Mouse (Mus musculus): Measurements from ENCODE around the gene Nr1d1. TPM values are rescaled to one million over a fixed set of nuclear protein-coding genes. Genes with fewer than 3 reads are reported as not detected.
A peak's percentile ranks its signal among the peaks of the same experiment; 100 is the strongest.

Gene Nr1d1
- polyA plus RNA-seq, 1 experiment from 2014 or later = 2.3 TPM

DNA sequence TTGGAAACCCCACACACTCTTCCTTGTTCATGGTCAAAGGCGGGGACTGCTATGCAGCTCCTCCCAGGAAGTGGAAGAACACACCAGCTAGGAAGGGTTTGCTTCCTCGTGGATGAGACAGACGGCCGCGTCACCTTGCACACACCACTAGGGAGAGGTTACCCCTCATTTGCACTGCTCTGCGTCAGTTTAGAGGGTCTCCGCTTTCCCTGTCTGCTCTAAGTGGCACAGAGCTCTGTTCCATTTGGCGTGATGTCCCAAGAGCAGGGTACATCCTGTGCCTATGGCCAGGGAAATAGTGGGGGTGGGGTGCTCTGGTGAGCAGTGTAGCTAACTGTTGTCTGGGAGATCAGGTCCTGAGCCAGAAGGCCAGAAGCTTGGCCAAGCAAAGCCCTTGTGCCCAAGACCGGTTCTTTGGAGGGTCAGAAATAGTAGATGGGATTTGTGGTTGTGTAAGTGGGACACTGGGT is 20.9 kb downstream of the Nr1d1 start:
- H3K27ac ChIP-seq = peak overlapping the region; percentile 64
- peaks cover 52% of the 10 kb centered on the region for H3K36me3 ChIP-seq
- no peak for ATAC-seq (replicated peaks; ENCODE audit: low FRiP score)
- H3K4me3 ChIP-seq (replicated peaks) = no peak overlapping the region
- H3K4me2 ChIP-seq = 0 out of 2 replicates have a peak overlapping the region, but pooled peaks have one; percentile 9
- peaks cover 64% of the 10 kb centered on the region for H3K4me1 ChIP-seq
- H3K9ac ChIP-seq = no peak overlapping the region
- no peaks in the 10 kb centered on the region for H3K9me3 ChIP-seq (replicated peaks)
- WGBS = 66% methylated on average over 9 of the region's 9 CpGs
- H3K27me3 ChIP-seq = no peaks in the 10 kb centered on the region

DNA sequence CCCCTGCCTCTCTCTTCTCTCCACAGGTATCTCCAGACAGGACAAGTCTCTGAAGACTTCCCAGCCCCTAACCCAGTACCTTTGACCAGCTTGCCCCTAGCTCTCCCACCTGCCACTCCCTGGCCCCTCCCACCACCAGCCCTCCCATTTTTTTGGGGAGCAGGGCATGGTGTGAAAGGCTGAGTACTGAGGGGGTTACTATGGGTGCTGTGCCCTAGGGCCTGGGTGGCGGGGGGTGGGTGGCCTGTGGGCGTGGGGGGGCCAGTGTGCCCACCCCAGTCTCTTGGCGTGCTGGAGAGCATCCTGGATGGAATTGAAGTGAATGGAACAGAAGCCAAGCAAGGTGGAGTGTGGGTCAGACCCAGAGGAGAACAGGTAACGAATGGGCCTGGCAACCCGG is 21.9 kb downstream of the Nr1d1 start:
- H3K4me2 ChIP-seq = no peak overlapping the region

DNA sequence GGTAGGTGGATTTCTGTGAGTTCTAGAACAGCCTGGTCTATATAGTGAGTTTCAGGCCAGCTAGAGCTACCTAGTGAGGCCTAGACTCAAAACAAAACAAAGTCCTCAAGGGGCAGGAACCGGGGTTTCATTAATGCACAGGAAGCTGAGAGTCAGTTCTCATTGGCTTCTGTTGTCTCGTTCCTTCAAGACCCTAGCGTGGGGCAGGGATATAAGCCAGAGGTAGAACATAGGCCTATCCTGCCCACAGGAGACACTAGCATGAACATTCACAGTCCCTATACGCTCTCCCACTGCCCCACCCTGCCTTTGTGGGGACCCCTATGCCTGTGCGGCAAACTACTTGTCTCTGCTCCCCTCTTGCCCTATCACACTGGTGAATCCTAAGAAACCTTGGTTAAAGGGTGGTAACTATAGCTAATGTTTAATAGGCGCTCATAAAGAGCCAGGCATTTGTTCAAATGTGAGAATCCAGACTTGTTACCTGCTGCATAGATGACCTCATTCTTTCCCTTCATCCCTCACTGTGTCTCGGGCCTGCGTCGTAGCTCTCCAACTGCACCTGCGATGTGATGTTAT is 22.5 kb downstream of the Nr1d1 start:
- no peaks in the 10 kb centered on the region for H3K27me3 ChIP-seq
- H3K27ac ChIP-seq = peak overlapping the region; percentile 69
- H3K4me2 ChIP-seq = no peak overlapping the region
- H3K9ac ChIP-seq = 0 out of 2 replicates have a peak overlapping the region, but pooled peaks have one; percentile 2
- H3K9me3 ChIP-seq (replicated peaks) = no peaks in the 10 kb centered on the region
- H3K4me3 ChIP-seq (replicated peaks) = no peak overlapping the region
- peaks cover 39% of the 10 kb centered on the region for H3K36me3 ChIP-seq
- 80% methylated on average over 10 of the region's 10 CpGs for WGBS
- no peak for ATAC-seq (replicated peaks; ENCODE audit: low FRiP score)
- H3K4me1 ChIP-seq = peaks cover 79% of the 10 kb centered on the region

More for the DNA sequence above, 21.9 kb downstream of the Nr1d1 start:
- Histone ChIP-seq H3K36me3 (peaks cover 43% of the 10 kb centered on the region), H3K4me3 (replicated peaks) (no peak overlapping the region), H3K9ac (no peak overlapping the region), H3K27me3 (no peaks in the 10 kb centered on the region), H3K27ac (0 out of 2 replicates have a peak overlapping the region, but pooled peaks have one; percentile 9), H3K4me1 (peaks cover 73% of the 10 kb centered on the region), H3K9me3 (replicated peaks) (no peaks in the 10 kb centered on the region)
- no peak for ATAC-seq (replicated peaks; ENCODE audit: low FRiP score)
- WGBS = 92% methylated on average over 5 of the region's 5 CpGs

DNA sequence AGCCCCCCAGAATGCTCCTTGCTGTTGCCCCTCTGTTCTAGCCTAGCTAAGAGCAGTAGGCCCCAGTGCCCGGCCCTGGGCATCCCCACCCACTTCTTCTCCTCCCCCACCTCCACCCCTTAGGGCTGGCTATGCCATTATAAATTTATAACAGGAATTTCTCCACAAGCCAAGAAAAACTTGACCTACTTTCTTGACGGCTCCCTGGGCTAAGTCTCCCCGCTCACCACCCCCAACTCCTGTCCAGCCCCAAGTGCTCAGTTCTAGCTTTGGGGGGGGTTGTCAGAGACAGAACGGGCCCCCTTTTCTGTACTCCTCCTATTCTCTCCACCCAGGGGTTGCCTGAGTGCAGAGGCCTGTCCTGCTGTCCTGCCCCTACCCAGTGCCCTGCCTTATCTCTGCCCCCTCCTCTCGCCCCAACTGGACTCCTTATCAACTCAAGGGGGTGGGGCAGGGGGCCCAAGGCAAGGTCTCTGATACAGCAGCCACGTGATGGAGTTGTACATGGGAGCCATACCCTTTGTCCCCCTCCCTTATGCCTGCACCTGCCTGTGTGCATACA is 23.8 kb downstream of the Nr1d1 start:
- H3K4me1 ChIP-seq = peaks cover 92% of the 10 kb centered on the region
- WGBS = 27% methylated on average over 6 of the region's 6 CpGs
- peak overlapping the region; percentile 76 for H3K27ac ChIP-seq
- H3K36me3 ChIP-seq = peaks cover 25% of the 10 kb centered on the region
- 0 out of 2 replicates have a peak overlapping the region, but pooled peaks have one; percentile 31 for H3K9ac ChIP-seq
- H3K27me3 ChIP-seq = no peaks in the 10 kb centered on the region
- H3K4me2 ChIP-seq = peak overlapping the region; percentile 35
- no peak overlapping the region for H3K4me3 ChIP-seq (replicated peaks)
- peak; percentile 10; the same call in 1 of the 2 replicates for ATAC-seq (replicated peaks; ENCODE audit: low FRiP score)
- no peaks in the 10 kb centered on the region for H3K9me3 ChIP-seq (replicated peaks)

DNA sequence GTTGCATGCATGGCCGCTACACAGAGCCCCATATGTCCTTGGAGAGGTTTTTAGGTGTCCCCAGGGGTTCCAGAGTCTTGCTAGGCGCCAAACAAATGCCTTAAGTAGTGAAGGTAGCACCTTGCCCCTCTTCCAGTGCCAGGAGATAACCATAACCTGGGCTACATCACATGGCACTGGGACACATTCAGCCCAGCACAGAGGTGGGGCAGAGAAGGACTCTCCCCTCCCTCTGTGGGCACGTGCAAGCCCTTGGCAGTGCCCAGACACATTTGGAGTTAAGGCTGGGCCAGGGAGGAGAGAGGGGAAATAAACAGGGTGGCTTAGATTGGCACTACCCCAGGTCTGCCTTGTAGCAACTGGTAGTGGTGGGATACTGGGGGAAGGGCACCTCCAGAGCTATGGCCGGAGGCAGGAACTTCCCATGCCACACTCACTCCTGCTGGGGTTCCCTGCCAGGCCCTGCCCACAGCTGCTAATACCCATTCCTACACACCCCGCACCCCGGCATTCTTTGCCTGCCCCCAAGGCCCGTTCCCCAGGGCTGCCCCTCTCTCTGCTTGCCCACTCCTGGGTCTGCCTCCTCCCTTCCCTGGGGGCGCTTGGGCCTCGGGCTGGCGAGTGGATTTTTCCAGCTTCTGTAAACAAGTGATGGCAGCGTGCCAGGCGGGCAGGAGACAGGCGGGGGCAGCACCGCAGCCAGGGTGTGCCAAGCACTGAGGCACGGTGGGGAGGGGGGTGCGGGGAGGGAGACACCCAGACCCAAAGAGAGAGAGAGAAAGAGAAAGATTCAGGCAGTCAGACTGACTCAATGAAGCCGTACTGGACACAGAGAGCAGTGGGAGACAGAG is 24.6 kb downstream of the Nr1d1 start:
- 29% methylated on average over 16 of the region's 17 CpGs for WGBS
- peak overlapping the region; percentile 35 for H3K4me2 ChIP-seq
- no peak overlapping the region for H3K4me3 ChIP-seq (replicated peaks)
- H3K27me3 ChIP-seq = no peaks in the 10 kb centered on the region
- peaks cover 19% of the 10 kb centered on the region for H3K36me3 ChIP-seq
- 0 out of 2 replicates have a peak overlapping the region, but pooled peaks have one; percentile 8 for H3K9ac ChIP-seq
- H3K9me3 ChIP-seq (replicated peaks) = no peaks in the 10 kb centered on the region
- H3K27ac ChIP-seq = peak overlapping the region; percentile 76
- H3K4me1 ChIP-seq = peaks cover 94% of the 10 kb centered on the region
- peak; percentile 20; the same call in 1 of the 2 replicates for ATAC-seq (replicated peaks; ENCODE audit: low FRiP score)

DNA sequence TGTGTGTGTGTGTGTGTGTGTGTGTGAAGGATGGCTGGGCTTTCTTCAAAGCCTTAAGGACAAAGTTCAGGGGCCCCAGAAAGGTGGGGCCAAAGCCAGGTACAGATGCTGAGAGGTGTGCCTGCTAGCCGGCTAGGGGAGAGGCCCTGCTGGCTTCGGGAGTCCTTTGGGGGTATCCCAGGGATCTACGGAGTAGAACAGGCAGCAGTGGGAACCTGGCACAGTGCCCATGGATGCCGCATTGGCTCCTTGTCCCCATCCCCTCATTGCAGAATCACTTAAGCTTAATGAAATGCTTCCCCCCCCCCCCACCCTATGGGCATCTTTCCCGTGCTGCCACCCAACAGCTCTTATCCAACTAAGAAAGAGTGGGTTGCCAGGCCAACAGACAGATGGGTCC is 25.4 kb downstream of the Nr1d1 start:
- WGBS = 63% methylated on average over 5 of the region's 5 CpGs
- H3K9ac ChIP-seq = no peak overlapping the region
- H3K4me1 ChIP-seq = peaks cover 99% of the 10 kb centered on the region
- H3K9me3 ChIP-seq (replicated peaks) = no peaks in the 10 kb centered on the region
- no peaks in the 10 kb centered on the region for H3K27me3 ChIP-seq
- peaks cover 14% of the 10 kb centered on the region for H3K36me3 ChIP-seq
- H3K4me3 ChIP-seq (replicated peaks) = no peak overlapping the region
- no peak for ATAC-seq (replicated peaks; ENCODE audit: low FRiP score)
- peak overlapping the region; percentile 76 for H3K27ac ChIP-seq
- H3K4me2 ChIP-seq = peak overlapping the region; percentile 34; the same call in 1 of the 2 replicates

DNA sequence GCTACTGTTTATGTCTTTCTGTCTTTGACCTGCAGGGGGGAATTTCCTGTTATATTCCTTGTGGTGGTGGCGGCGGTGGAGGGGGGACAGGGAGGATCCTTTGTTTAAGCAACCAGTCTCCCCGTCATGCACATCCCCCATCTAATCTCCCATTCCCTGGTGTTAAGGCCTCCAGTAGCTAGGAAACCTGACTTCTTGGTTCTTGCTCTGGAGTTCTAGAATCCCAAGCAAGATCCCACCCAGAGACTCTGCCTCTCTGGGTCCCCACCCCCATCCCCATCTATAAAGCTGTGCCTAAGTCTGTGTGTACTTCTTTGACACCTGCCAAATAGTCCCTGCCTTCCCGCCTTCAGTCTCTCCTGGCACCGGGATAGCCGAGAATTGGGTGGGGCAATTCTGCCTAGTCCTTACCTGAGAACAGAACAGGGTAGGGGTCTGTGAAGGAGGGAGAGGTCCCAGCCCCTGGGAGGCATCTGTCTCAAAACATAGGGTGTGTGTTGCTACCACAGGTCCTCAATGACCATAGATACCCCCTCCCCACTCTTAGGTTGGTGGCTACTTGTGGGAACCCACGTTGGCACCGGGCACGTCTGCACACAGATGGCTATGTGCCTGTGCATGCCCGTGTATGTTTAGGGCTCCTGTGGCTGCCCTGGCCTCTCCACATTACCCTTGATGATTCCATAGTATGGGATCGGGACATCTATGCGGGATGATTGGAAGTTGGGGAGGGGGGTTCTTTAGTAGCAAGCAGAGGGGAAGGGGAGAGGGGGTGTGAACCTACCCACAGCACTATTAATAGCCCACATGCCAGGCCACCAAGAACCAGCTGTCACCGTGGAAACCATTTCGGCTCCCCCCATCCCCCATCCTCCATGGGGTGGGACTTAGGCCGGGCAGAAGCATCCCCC is 26.4 kb downstream of the Nr1d1 start:
- peak overlapping the region; percentile 34 for H3K4me2 ChIP-seq
- no peaks in the 10 kb centered on the region for H3K9me3 ChIP-seq (replicated peaks)
- peak overlapping the region; percentile 26; the same call in 1 of the 2 replicates for H3K9ac ChIP-seq
- H3K4me1 ChIP-seq = peaks cover 99% of the 10 kb centered on the region
- no peak for ATAC-seq (replicated peaks; ENCODE audit: low FRiP score)
- 35% methylated on average over 15 of the region's 15 CpGs for WGBS
- H3K36me3 ChIP-seq = peaks cover 7% of the 10 kb centered on the region
- no peak overlapping the region for H3K4me3 ChIP-seq (replicated peaks)
- H3K27ac ChIP-seq = peak overlapping the region; percentile 88
- no peaks in the 10 kb centered on the region for H3K27me3 ChIP-seq

DNA sequence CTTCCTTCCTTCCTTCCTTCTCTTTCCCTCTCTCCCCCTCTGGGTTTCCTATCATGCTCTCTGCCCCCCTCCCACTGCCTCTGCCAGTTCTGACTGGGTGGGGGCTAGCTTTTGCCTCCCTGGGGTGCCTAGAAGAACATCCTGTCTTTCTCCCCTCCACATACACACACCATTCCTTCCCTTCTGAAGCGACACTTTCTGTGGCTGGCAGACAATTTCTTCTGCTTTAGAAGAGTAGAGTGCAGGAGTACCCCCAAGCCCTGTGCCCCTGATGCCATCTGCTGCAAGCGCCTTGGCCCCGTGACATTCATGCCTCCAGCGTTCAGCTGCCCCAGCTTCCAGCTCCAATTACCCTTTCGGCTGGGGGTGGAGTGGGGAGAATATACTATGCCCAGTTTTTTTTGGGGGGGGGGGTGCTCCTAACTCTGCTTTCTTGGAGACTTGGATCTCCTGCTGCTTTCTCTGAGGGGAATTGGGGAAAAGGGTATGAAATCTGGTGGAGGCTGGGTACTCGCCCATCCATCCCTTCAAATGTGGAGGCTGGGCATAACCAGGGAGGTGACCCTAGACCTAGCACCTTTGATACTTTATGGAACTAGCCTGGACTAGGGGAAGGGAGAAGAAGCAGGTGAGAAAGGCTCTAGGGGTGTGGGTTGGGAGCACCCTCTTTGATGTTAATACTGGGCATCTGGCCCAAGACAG is 27.2 kb downstream of the Nr1d1 start:
- H3K9me3 ChIP-seq (replicated peaks) = no peaks in the 10 kb centered on the region
- peak overlapping the region; percentile 26; the same call in 1 of the 2 replicates for H3K9ac ChIP-seq
- 24% methylated on average over 6 of the region's 6 CpGs for WGBS
- H3K4me1 ChIP-seq = peaks cover 99% of the 10 kb centered on the region
- H3K27ac ChIP-seq = peak overlapping the region; percentile 88
- H3K4me2 ChIP-seq = peak overlapping the region; percentile 34
- H3K4me3 ChIP-seq (replicated peaks) = peak overlapping the region; percentile 1; the same call in 1 of the 2 replicates
- H3K27me3 ChIP-seq = no peaks in the 10 kb centered on the region
- H3K36me3 ChIP-seq = no peaks in the 10 kb centered on the region
- ATAC-seq (replicated peaks; ENCODE audit: low FRiP score) = no peak

DNA sequence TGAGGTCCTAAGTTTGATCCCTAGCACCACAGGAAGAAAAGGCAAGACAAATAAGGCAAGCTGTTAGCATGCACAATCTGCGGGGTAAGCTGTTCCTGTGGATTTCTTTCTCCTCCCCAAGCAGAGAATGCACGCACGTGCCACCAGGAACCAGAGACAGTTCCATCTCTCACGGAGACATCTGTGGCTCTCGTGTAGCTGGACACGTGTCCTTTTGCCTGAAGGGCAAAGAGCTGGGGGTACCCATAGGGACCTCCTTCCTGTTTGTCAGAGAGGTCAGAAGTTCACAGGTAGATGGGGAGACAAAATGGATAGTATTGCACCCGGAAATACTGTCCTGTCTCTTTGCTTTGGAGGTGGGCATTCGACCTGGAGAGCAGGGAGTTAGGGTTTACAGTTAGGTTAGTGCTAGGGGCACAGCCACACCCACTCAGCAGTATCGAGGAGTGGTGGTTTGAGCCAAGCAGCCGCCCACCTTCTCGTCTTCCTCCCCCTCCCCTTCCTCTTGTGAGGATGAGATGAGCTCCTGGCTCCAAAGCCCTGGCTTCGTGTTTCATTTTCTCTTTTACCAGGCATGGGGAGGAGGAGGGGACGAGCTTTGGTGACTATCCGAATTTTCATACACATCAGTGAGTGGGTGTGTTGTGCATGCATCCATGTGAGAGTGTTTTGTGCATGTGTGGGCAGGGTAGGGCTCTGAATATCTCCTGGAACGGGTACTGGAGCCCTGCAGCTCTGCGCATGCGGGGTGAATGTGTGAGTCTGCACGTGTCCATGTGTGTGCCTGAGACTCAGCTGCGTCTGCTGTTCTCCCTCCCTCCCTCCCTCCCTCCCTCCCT is 28.1 kb downstream of the Nr1d1 start:
- no peaks in the 10 kb centered on the region for H3K9me3 ChIP-seq (replicated peaks)
- H3K27me3 ChIP-seq = no peaks in the 10 kb centered on the region
- H3K4me2 ChIP-seq = peak overlapping the region; percentile 59
- 0 out of 2 replicates have a peak overlapping the region, but pooled peaks have one; percentile 14 for H3K9ac ChIP-seq
- peak; percentile 57 for ATAC-seq (replicated peaks; ENCODE audit: low FRiP score)
- peaks cover 99% of the 10 kb centered on the region for H3K4me1 ChIP-seq
- no peaks in the 10 kb centered on the region for H3K36me3 ChIP-seq
- peak overlapping the region; percentile 85 for H3K27ac ChIP-seq
- H3K4me3 ChIP-seq (replicated peaks) = peak overlapping the region; percentile 28
- 5% methylated on average over 19 of the region's 19 CpGs for WGBS
